Mouse (Mus musculus) ES-E14 (cell line): ENCODE data around the gene Ide. TPM values are rescaled to one million over a fixed set of nuclear protein-coding genes. Genes with fewer than 3 reads are reported as not detected.

ENCODE experiments used
- DNase-seq: peaks from one replicate; pipeline ENCODE4 v3.0.0-alpha.2; 2013; ENCODE audit warnings: low read depth, low spot score
- H3K27ac ChIP-seq: 2 replicates; pipeline ENCODE4 v1.5.1; 2012; ENCODE audit warnings: low read depth, mild to moderate bottlenecking, low read length, moderate library complexity, mixed read lengths; ENCODE audit not compliant: poor library complexity, insufficient read depth, severe bottlenecking
- H3K36me3 ChIP-seq: 2 replicates; pipeline ENCODE4 v1.6.1; 2012; ENCODE audit warnings: mild to moderate bottlenecking, low read length, moderate library complexity, mixed read lengths; ENCODE audit not compliant: control insufficient read depth, poor library complexity, insufficient read depth, severe bottlenecking
- H3K4me1 ChIP-seq, 2 experiments: fragments of 150-350 bp in 1 of 2; sonication (generic) in 1 of 2; 2 replicates each; pipeline ENCODE4 v1.6.1; 2012; ENCODE audit warnings: low read length in 2 of 2, mild to moderate bottlenecking in 1 of 2, mixed read lengths in 1 of 2; ENCODE audit not compliant: control insufficient read depth in 2 of 2, insufficient read depth in 2 of 2, poor library complexity in 1 of 2
- H3K4me3 ChIP-seq, 2 experiments: fragments of 150-350 bp in 1 of 2; sonication (generic) in 1 of 2; 2 replicates each; pipeline ENCODE4 v1.5.1; 2012; ENCODE audit warnings: low read length in 2 of 2, low read depth in 1 of 2, mild to moderate bottlenecking in 1 of 2, mixed read lengths in 1 of 2; ENCODE audit not compliant: insufficient read depth in 1 of 2, poor library complexity in 1 of 2, severe bottlenecking in 1 of 2
- H3K9ac ChIP-seq: 2 replicates; pipeline ENCODE4 v1.6.1; 2012; ENCODE audit warnings: low read depth, mild to moderate bottlenecking, low read length, mixed read lengths; ENCODE audit not compliant: poor library complexity, insufficient read depth, severe bottlenecking
- H3K9me3 ChIP-seq: fragments of 150-350 bp; sonication (generic); 2 replicates; pipeline ENCODE4 v1.6.1; 2012; ENCODE audit warnings: low read depth, mild to moderate bottlenecking, low read length; ENCODE audit not compliant: control insufficient read depth, insufficient read depth
- CHD2 ChIP-seq: IDR thresholded peaks from 2 replicates; pipeline ENCODE4 v1.6.1; 2014; ENCODE audit warnings: mild to moderate bottlenecking, low read depth, low read length, inconsistent platforms
- HCFC1 ChIP-seq: IDR thresholded peaks from 2 replicates; pipeline ENCODE4 v1.6.1; 2012; ENCODE audit warnings: low read length, inconsistent platforms, borderline replicate concordance; ENCODE audit not compliant: insufficient read depth
- MAFK ChIP-seq: IDR thresholded peaks from 2 replicates; pipeline ENCODE4 v1.6.1; 2014; ENCODE audit warnings: mild to moderate bottlenecking, low read depth, low read length, inconsistent platforms; ENCODE audit not compliant: insufficient read depth
- ZC3H11A ChIP-seq: IDR thresholded peaks from 2 replicates; pipeline ENCODE4 v1.6.1; 2012; ENCODE audit warnings: low read depth, mild to moderate bottlenecking, inconsistent platforms, low read length, borderline replicate concordance
- ZNF384 ChIP-seq: IDR thresholded peaks from 2 replicates; pipeline ENCODE4 v1.6.1; 2012; ENCODE audit warnings: low read depth, low read length, inconsistent platforms
- in situ Hi-C, 2 experiments: fragments of 600-800 bp; cut with MboI; formaldehyde crosslinking; loops; one replicate each; pipeline ENCODE4 v1.15.1; 2025; ENCODE audit warnings: low sequenced_read_pairs in 2 of 2, inconsistent platforms in 1 of 2; ENCODE audit not compliant: unreplicated experiment in 2 of 2
- total RNA-seq: library from RNA; depleted of rRNA; stranded (reverse); fragments of 300-350 nt; gene quantifications from 2 replicates; pipeline ENCODE4 v1.2.3, GENCODE M21; 2012; rRNA removed

Ide gene
- total RNA-seq, 1 experiment: 44.8 TPM

DNA sequence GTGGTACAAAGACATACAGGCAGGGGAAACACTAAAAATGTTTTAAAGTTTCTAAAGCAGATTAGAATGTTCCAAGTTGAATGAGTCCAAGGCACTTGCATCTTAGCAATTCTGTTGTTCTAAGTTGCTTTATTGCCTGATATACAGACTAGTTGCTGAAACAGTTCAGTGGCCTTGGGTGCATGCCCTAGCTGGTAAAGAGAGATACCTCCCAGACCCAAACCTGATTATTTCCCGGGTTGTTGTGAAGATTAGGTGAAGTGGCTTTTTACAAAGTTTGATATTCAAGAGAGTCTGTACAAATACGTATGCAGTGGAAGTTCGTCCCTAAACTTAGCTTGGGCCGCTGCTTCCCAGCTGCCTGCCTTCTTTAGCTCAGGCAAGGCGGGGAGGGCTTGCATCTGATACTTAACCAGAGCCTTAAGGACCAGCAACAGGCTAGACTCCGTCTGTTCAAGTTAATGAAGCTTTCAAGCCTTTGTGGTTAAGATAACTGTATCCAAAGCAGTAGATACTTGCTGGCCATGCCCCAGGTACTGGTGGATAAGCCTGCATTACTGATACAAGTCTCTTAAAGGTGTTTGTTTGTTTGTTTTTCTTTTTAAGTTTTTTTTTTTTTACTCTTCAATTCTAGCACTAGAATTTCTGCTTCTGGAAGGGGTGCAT is 112.3 kb downstream of the Ide start:
- H3K9me3 ChIP-seq: no peaks in the 10 kb centered on the region
- H3K9ac ChIP-seq: no peak overlapping the region
- DNase-seq: no peak
- H3K36me3 ChIP-seq: peaks cover 5% of the 10 kb centered on the region
- no peak overlapping the region for H3K4me3 ChIP-seq
- no peaks in the 10 kb centered on the region for H3K4me1 ChIP-seq
- no peak for TF ChIP-seq MAFK
- TF ChIP-seq HCFC1: no peak
- no peak for TF ChIP-seq CHD2
- no peak for TF ChIP-seq ZC3H11A
- no peak for TF ChIP-seq ZNF384
- in situ Hi-C loops: no loop called here
- H3K27ac ChIP-seq: no peak overlapping the region

Other genes starting within 250 kb of the Ide start
- 94.7 and 104 TPM in 2 replicates for gene March5, start 130.3 kb downstream of the Ide start, total RNA-seq
- gene Cpeb3, start 129.3 kb downstream of the Ide start, total RNA-seq: 1.8 and 1.9 TPM in 2 replicates
- 49.9 and 59.4 TPM in 2 replicates for gene Kif11, start 38.6 kb upstream of the Ide start, total RNA-seq
- 1.9 and 2.1 TPM in 2 replicates for gene Hhex, start 97.0 kb upstream of the Ide start, total RNA-seq
- 7.7 and 10.1 TPM in 2 replicates for gene Exoc6, start 212.6 kb upstream of the Ide start, total RNA-seq